ENCODE assay signal across 9 mouse cellular contexts in genomic region chr2:39325715-39326493, GRCm38 (mm10).
DNase-seq lines count a peak whose midpoint lies in the region; ATAC-seq lines count a peak whose summit lies in the region.
"Had no signal": no experiment of that assay in that cellular context is flagged by ENCODE, and none has a peak within 500 bp of the region (broad histone marks: within the 10 kb centered on the region; RNA-seq: fewer than 3 reads in every experiment).

No protein-coding gene starts in this region.

- no peaks in the 10 kb centered on the region for H3K36me3 ChIP-seq in liver, embryonic 15.5 days (replicated peaks)
- no peaks in the 10 kb centered on the region for H3K36me3 ChIP-seq in hindbrain, embryonic 13.5 days
- H3K36me3 ChIP-seq: embryonic facial prominence, embryonic 12.5 days had no signal

- peak overlapping the region; percentile 51 for H3K4me3 ChIP-seq in liver, embryonic 15.5 days (replicated peaks)
- no peak overlapping the region for H3K4me3 ChIP-seq in hindbrain, embryonic 13.5 days
- H3K4me3 ChIP-seq: embryonic facial prominence, embryonic 12.5 days had no signal

- H3K27ac ChIP-seq in liver, embryonic 15.5 days (replicated peaks), result peak overlapping the region; percentile 93
- H3K27ac ChIP-seq in hindbrain, embryonic 13.5 days, result no peak overlapping the region
- H3K27ac ChIP-seq: embryonic facial prominence, embryonic 12.5 days had no signal

- H3K9me3 ChIP-seq in liver, embryonic 15.5 days (replicated peaks), result no peaks in the 10 kb centered on the region
- H3K9me3 ChIP-seq in hindbrain, embryonic 13.5 days, result no peaks in the 10 kb centered on the region
- H3K9me3 ChIP-seq: embryonic facial prominence, embryonic 12.5 days had no signal

- peak; percentile 74 for ATAC-seq in liver, embryonic 15.5 days (ENCODE audit: insufficient read depth)
- ATAC-seq in hindbrain, embryonic 13.5 days (ENCODE audit: low FRiP score), result no peak

- peaks cover 43% of the 10 kb centered on the region for H3K4me1 ChIP-seq in liver, embryonic 15.5 days (replicated peaks)
- no peaks in the 10 kb centered on the region for H3K4me1 ChIP-seq in hindbrain, embryonic 13.5 days (replicated peaks)
- H3K4me1 ChIP-seq: embryonic facial prominence, embryonic 12.5 days had no signal

- DNase-seq in kidney, postnatal 4 days, result peak; percentile 3 to 8
- no peak for DNase-seq in kidney, postnatal 10 days
- DNase-seq in c-Kit-positive CD71-positive TER-119-positive erythroid progenitor cells, embryonic 14.5 days (ENCODE audit: low spot score), result peak; percentile 64
- DNase-seq in thymus, postnatal 14 days, result peak; percentile 71
- DNase-seq in cerebellum, postnatal 10 days, result no peak
- DNase-seq in cerebellum, adult 9-10 months, result no peak

- WGBS in liver, embryonic 15.5 days (ENCODE audit: insufficient replicate concordance), result 14% methylated on average over 9 of the region's 9 CpGs
- 73% methylated on average over 9 of the region's 9 CpGs for WGBS in hindbrain, embryonic 13.5 days

- peak overlapping the region; percentile 48 for H3K9ac ChIP-seq in liver, embryonic 15.5 days
- no peak overlapping the region for H3K9ac ChIP-seq in hindbrain, embryonic 13.5 days
- H3K9ac ChIP-seq: embryonic facial prominence, embryonic 12.5 days had no signal

- H3K4me2 ChIP-seq in liver, embryonic 15.5 days, result peak overlapping the region; percentile 72
- H3K4me2 ChIP-seq in hindbrain, embryonic 13.5 days, result no peak overlapping the region
- H3K4me2 ChIP-seq: embryonic facial prominence, embryonic 12.5 days had no signal

- H3K27me3 ChIP-seq in liver, embryonic 15.5 days, result no peaks in the 10 kb centered on the region
- no peaks in the 10 kb centered on the region for H3K27me3 ChIP-seq in hindbrain, embryonic 13.5 days
- H3K27me3 ChIP-seq: embryonic facial prominence, embryonic 12.5 days had no signal

Comparison
In these comparisons a context has a peak if more than half of its experiments do, and no peak if none do; other contexts are left out.
1. DNase-seq: peak in kidney, postnatal 4 days (2 of 2), c-Kit-positive CD71-positive TER-119-positive erythroid progenitor cells, embryonic 14.5 days (single experiment) and thymus, postnatal 14 days (single experiment); none in kidney, postnatal 10 days (single experiment), cerebellum, postnatal 10 days (0 of 2) and cerebellum, adult 9-10 months (single experiment).